Mouse (Mus musculus) Patski (cell line): Measurements from ENCODE around the gene Ghr. TPM values are rescaled to one million over a fixed set of nuclear protein-coding genes. Genes with fewer than 3 reads are reported as not detected.

Source experiments
- ATAC-seq: fragments of 100-300 bp; one replicate; pipeline ENCODE4 v1.8.0; 2021
- CTCF ChIA-PET: fragments of 350-600 bp; sonication (Branson Sonifier 250); formaldehyde crosslinking; loops from one replicate; lab custom pipeline; 2022; ENCODE audit warnings: inconsistent platforms; lab: Charles Lee
- POLR2A ChIA-PET: fragments of 350-600 bp; sonication (Branson Sonifier 250); formaldehyde crosslinking; loops from one replicate; lab custom pipeline; 2022; ENCODE audit warnings: antibody characterized with exemption, inconsistent platforms; lab: Charles Lee
- DNase-seq: peaks from one replicate; pipeline ENCODE4 v3.0.0-alpha.2; 2011; ENCODE audit warnings: low read depth, low spot score
- H3K27me3 ChIP-seq: fragments of 371-371 bp; one replicate; pipeline ENCODE4 v1.5.1; 2021
- CTCF ChIP-seq: fragments of 100-300 bp; IDR thresholded peaks from one replicate; pipeline ENCODE4 v1.5.1; 2021
- in situ Hi-C: fragments of 300-500 bp; cut with MboI; formaldehyde crosslinking; loops from 3 replicates; pipeline ENCODE4 v1.11.1; 2018; ENCODE audit warnings: low pct_unique_long_range_greater_than_20kb, mixed read lengths
- polyA plus RNA-seq: library from polyadenylated mRNA; unstranded; gene quantifications from one replicate; pipeline ENCODE4 v1.2.3, GENCODE M21; 2021

The Ghr gene
- polyA plus RNA-seq, 1 experiment from 2014 or later, result 46.8 TPM

DNA sequence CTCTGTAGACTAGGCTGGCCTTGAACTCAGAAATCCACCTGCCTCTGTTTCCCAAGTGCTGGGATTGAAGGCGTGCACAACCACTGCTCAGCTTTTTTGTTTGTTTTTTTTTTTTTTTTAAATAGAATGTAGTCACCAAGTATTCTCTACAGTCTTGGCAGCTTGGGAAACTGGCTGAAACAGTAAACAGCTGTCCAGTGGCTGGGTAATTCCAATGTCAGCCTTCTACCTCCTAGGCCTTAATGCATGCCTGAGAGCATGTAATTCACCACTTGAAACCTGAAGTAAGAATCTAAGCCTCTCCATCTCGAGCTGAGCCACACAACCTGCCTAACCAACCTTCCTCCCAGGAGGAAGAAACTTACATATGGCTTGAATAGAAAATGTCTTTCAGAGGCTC is 266.7 kb downstream of the Ghr start:
- CTCF ChIA-PET, result no interaction called here
- DNase-seq, result no peak
- ATAC-seq, result no peak
- POLR2A ChIA-PET, result no interaction called here
- TF ChIP-seq CTCF, result no peak
- in situ Hi-C loops, result no loop called here
- no peaks in the 10 kb centered on the region for H3K27me3 ChIP-seq

DNA sequence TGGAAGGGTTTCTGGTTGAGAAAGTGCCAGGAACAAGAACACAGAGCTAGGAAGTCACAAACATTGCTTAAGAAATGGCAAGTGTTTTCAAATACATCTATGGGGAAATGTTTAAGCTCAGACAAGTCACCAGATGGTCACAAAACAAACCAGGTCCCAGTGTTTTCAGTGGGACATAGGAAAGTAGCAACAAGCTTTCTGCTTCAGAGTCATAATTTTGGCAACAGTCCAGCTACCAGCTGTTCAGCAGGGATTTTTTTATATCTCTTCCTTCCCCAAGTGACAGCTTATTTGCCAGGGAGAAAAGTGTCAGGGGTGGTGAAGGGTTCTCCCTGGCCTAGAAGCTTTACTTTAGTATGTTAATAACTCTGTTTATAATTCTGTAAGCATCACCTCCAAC is 270.4 kb downstream of the Ghr start:
- ChIA-PET CTCF (no interaction called here), POLR2A (no interaction called here)
- no peak for TF ChIP-seq CTCF
- DNase-seq (no peak), ATAC-seq (no peak)
- in situ Hi-C loops, result no loop called here
- no peaks in the 10 kb centered on the region for H3K27me3 ChIP-seq

DNA sequence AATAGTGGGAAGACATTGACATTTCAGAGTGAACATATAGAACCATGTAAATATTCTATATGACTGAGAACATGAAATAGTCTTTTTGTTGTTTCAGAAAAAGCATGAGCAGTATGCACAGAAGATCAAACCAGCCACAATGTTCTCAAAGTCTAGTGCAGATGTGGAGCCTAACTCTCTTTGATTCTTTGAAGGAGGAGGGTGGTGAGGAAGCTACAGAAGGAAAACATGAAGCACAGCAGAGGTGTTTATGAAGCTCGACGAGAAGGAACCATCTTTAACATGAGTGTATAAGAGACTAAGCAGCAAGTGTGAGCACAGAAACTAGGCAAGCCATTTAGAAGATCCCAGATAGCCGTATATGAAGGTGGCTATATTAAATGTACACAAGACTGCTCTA is 273.4 kb downstream of the Ghr start:
- POLR2A ChIA-PET, result interaction anchor here (0.6 to 0.8 kb wide), 2 partner anchors 814 to 1143 kb away, joined by 4 read pairs; no protein-coding TSS in a partner anchor
- CTCF ChIA-PET, result interaction anchor here (1.6 to 1.9 kb wide), 2 partner anchors 9 to 14 kb away, joined by 6 to 8 read pairs; no protein-coding TSS in a partner anchor
- no peak for TF ChIP-seq CTCF
- ATAC-seq (no peak), DNase-seq (no peak)
- in situ Hi-C loops, result no loop called here
- no peaks in the 10 kb centered on the region for H3K27me3 ChIP-seq

DNA sequence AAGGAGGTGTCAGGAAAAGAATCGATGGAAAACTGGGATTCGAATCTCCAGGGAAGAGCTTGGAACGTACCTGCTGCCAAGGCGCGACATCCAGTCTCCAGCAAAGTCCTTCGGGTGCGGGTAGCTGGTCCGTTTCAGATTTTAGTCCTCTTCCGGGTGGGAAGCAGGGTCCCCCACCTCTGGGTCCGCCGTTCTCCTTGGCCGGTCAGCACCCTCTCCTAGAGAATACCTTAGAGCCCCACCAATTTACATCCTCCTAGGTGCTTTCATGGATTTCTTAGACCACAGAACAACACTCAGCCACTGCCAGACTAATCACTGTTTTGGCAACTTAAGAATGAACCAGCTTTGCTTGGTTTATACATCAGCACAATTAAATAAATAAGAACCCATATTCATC is 279.9 kb downstream of the Ghr start, which contains the start of gene Ccdc152:
TSS of gene Ccdc152 (minus strand) at position 101 of the 400 bp plus-strand sequence.
- CTCF ChIA-PET, result interaction anchor here (1.0 kb wide), 1 partner anchor 605 kb away, joined by 3 read pairs; no protein-coding TSS in a partner anchor
- no peak for ATAC-seq
- DNase-seq, result no peak
- POLR2A ChIA-PET, result no interaction called here
- TF ChIP-seq CTCF, result no peak
- no peaks in the 10 kb centered on the region for H3K27me3 ChIP-seq
- in situ Hi-C loops, result no loop called here

DNA sequence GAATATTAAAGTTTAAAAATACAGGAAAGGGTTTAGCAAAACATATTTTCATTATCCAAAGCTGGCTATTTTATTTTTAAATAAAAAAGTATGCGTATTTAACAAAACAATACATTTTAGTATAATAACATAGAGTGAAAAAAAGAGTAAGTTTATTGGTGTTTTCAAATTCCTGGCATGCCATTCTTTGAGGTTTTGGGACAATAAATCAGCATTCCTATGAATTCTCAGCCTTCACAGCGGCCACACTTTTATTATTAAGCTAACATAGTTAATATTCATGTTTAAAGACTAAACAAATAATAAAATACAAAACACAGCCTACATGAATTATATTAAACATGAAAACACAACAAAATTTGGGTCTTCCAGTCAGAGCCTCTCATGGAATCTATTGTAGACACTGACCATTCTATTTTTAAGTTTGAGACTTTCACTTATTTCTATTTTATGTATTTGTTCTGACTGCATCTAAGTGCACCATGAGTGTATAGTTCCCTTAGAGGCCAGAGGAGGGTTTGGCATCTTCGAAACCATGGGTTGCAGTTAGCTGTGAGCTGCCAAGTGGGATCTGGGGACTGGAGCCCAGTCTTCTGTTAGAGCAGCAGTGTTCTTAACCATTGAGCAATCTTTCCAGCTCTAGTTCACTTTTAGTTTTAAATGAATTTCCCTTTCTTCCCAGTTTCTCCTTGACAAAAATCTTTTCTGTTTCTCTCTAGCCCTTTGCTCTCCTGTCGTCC is 282.8 kb downstream of the Ghr start:
- ChIA-PET CTCF (no interaction called here), POLR2A (no interaction called here)
- no peak for ATAC-seq
- DNase-seq, result no peak
- in situ Hi-C loops, result no loop called here
- no peaks in the 10 kb centered on the region for H3K27me3 ChIP-seq
- TF ChIP-seq CTCF, result no peak

DNA sequence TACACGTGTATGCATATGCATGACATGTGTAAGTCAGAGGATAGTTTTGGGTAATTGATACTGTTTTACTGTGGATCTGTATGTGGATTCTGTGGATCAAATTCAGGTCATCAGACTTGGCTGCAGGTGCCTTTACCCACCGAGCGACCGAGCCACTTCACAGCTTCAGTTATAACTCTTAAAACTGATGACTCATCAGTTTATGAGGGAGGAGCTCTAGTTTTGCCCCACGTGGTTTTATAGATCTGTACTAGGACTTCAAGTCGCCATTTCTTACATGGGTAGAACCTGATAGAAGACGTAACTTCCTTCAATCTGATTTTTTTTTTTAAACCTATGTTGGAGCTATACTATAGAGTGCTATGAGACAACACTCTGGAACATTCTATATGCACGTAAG is 285.7 kb downstream of the Ghr start:
- in situ Hi-C loops, result loop anchor here (10.0 kb wide), 1 partner anchor 737 kb away; no protein-coding TSS in a partner anchor
- no peak for ATAC-seq
- DNase-seq, result no peak
- POLR2A ChIA-PET, result no interaction called here
- CTCF ChIA-PET, result no interaction called here
- H3K27me3 ChIP-seq, result no peaks in the 10 kb centered on the region
- TF ChIP-seq CTCF, result no peak

DNA sequence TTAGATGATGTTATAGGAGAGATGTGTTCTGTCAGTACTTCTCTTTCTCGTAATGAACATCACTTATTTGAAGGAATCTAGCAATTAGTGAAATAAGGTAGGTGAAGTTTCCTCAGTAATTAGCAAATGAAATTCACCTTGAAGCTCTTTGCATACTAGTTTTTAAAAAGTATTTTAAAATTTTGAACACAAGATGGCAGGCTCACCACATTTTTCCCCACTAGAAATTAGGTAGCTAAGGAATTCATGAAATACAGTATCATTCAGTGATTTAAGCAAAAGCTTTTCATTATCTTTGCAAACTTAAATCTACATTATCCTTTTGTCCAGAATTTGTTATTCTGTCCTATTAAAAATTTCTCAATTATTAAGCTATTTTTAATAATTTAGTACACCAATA is 287.3 kb downstream of the Ghr start:
- no peak for DNase-seq
- CTCF ChIA-PET, result interaction anchor here (0.9 to 1.9 kb wide), 15 partner anchors 9 to 745 kb away, joined by 3 to 8 read pairs (median 4); no protein-coding TSS in a partner anchor
- H3K27me3 ChIP-seq, result no peaks in the 10 kb centered on the region
- in situ Hi-C loops, result loop anchor here (10.0 kb wide), 1 partner anchor 739 kb away; no protein-coding TSS in a partner anchor
- no peak for ATAC-seq
- no peak for TF ChIP-seq CTCF
- POLR2A ChIA-PET, result no interaction called here

DNA sequence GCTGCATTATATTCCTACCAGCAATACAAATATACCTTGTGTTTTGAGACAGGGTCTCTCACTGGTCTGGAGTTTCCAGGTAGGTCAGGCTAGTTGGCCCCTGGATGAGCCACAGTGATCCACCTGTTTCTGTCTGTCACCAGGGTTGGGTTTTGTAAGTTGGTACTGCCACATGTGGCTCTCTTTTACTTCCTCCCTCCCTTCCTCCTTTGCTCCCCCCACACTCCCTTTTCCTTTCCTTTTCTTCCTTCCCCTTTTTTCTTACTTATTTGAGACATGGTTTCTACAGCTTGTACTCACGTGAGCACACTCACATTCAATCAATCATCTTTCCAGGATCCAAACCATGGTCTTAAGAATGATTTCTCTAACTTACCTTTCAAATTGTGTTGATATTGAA is 289.8 kb downstream of the Ghr start:
- no peak for TF ChIP-seq CTCF
- in situ Hi-C loops, result loop anchor here (10.0 kb wide), 1 partner anchor 741 kb away; no protein-coding TSS in a partner anchor
- ChIA-PET CTCF (interaction anchor here (1.1 kb wide), 1 partner anchor 10 kb away, joined by 3 read pairs; no protein-coding TSS in a partner anchor), POLR2A (no interaction called here)
- no peaks in the 10 kb centered on the region for H3K27me3 ChIP-seq
- ATAC-seq, result no peak
- DNase-seq, result no peak

DNA sequence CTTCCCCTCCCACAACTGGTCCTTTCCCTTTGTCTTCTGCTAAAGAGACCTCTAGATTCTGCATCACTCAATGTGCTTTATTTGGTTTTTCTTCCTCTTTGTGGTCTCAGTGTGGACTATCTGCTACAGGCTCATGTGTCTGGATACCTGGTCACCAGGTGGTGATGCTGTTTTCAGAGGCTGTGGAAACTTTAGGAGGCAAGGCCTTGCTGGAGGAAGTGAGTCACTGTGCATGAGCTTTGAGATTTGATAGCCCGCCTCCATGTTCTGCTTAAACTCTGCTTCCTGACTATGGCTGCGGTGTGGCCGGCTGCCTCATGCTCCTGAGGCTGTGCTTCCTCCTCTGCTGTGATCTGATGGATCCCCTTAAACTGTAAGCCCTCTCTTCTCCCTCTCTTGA is 292.9 kb downstream of the Ghr start:
- no peak for TF ChIP-seq CTCF
- DNase-seq (no peak), ATAC-seq (no peak)
- no peaks in the 10 kb centered on the region for H3K27me3 ChIP-seq
- ChIA-PET CTCF (no interaction called here), POLR2A (no interaction called here)
- in situ Hi-C loops, result loop anchor here (10.0 kb wide), 1 partner anchor 744 kb away; no protein-coding TSS in a partner anchor

DNA sequence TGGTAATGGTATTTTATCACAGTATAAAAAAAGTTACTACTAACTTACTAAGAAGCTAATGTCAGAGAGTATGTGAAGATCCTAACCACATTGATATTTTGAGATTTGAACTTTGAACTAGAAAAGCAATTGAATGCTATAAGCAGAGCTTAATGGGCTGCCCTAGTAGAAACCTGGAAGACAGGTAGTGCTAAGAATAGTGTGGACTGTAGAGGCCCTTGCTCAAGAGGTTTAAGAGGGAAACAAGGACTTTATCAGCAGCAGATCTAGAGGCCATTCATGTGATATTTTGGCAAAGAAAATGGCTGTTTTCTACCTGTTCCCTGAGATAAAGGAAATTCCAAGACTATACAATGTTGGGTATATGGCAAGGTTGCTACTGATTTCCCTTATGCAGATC is 297.3 kb downstream of the Ghr start:
- CTCF ChIA-PET, result no interaction called here
- in situ Hi-C loops, result no loop called here
- no peaks in the 10 kb centered on the region for H3K27me3 ChIP-seq
- no peak for DNase-seq
- TF ChIP-seq CTCF, result no peak
- ATAC-seq, result no peak
- POLR2A ChIA-PET, result no interaction called here

DNA sequence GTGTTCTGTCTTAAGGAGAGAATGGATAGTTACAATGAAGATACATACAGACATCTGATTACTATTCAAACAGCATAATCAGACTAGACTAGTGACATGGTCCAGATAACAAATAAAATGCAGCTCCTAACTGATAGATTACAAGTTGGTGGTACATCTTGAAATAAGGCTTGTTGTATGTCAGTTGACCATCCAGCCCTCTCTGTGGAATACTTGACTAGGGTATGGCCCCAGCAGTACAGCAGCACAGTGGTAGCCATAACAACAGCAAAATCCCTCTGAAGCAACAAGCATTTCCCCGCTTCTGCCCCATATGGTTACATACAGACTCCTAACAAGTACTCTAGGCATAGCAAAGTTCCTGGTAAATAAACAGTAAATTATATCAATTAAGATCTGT is 301.6 kb downstream of the Ghr start:
- CTCF ChIA-PET, result interaction anchor here (1.4 kb wide), 2 partner anchors 15 to 53 kb away, joined by 3 to 7 read pairs; no protein-coding TSS in a partner anchor
- TF ChIP-seq CTCF, result no peak
- peaks cover 5% of the 10 kb centered on the region for H3K27me3 ChIP-seq
- POLR2A ChIA-PET, result no interaction called here
- in situ Hi-C loops, result no loop called here
- DNase-seq (no peak), ATAC-seq (no peak)
